Mouse (Mus musculus) lung, postnatal 36 days (tissue): Measurements from ENCODE around the gene Gm5737.

Source experiments
- DNase-seq: peaks from one replicate; pipeline ENCODE4 v3.0.0; 2022; ENCODE audit warnings: mixed read lengths

Gene Gm5737

GRCm38 (mm10) chr7:120811834-120812415 lies at the start of gene Gm5737:
Gene Gm5737 (plus strand): TSS chr7:120812365.
- DNase-seq, result no peak

DNA sequence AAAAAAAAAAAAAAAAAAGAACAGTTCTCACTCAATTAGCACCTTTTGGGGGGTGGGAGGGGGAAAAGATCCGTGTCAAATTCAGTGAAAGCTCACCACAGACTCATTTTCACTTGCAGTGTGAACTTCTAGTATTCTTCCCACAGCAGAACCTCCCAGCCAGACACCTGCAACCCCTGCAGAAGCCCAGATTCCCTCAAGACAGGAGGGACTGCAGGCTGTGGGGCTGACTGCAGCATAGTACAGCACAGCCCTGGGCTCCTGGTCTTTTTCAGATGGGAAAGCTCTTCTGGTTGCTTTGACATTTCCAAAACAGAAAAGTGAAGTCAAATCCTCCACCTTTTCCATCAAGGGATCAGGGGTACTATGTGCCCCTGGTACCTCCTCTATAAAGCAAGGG lies 44.8 kb upstream of the Gm5737 start:
- DNase-seq, result no peak

GRCm38 (mm10) chr7:120771389-120771788 lies 40.8 kb upstream of the Gm5737 start:
- DNase-seq, result no peak

GRCm38 (mm10) chr7:120778012-120778411 lies 34.2 kb upstream of the Gm5737 start:
- no peak for DNase-seq

DNA sequence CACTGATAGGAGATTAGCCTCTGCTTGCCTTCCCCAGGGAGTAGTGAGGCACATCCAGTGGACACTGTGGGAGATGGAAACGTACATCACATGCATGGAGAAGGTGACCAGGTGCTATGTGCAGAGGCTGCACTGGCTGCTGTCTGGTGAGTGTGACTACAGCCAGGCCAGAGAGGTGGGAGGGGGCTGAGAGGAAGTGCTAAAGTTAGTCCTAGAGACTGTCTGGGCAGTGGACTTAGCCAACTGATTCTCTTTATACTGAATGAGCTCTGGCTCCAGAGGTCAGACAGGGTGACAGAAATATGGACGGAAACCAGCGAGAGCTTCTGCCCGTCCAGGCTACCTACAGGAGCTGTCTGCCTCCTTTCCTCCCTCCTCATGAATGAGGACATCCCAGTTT lies 16.6 kb upstream of the Gm5737 start:
- no peak for DNase-seq

- no peak for DNase-seq
These were observed 15.8 kb upstream of the Gm5737 start for GRCm38 (mm10) chr7:120796369-120796768.

- DNase-seq, result no peak
These were observed 8.9 kb upstream of the Gm5737 start for GRCm38 (mm10) chr7:120803268-120803667.

DNA sequence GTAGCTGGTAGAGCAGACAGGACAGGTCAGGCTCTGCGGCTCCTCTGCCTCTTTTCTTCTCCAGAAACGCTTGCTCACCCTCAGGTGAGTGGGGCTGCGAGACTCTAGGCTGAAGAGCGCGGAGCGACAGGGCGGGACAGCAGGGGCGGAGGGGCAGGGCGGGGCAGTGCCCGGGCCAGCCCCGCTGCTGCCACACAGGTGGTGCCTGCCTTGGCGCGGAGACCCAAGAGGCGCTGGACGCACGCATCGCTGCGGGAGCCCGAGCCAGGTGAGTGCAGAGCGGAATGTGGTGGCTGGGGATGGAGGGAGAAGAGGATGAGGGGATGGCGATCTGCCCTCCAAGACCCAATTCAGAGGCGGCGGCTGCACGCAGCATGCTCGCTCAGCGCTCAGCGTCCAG lies 2.5 kb upstream of the Gm5737 start:
- no peak for DNase-seq

DNA sequence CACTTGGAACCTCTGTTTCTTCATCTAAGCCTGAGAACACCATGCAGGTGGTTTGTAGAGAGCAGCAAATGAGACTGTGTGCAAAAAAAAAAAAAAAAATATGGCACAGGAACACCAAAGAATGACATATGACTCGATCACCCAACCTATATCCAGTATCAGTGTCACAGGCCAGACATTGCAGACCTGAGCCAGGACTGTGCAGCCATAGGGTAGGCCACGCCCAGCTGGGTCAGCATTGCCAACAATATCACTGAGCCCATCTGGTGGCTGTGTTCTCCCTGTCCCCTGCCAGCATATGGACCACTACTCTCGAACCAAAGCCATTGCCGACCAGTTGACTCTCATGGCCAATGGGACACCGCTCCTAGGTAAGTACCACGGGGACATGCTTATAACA lies 5.4 kb downstream of the Gm5737 start:
- DNase-seq, result no peak

GRCm38 (mm10) chr7:120819386-120819785 lies 7.2 kb downstream of the Gm5737 start:
- DNase-seq, result no peak

GRCm38 (mm10) chr7:120823248-120823647 lies 11.1 kb downstream of the Gm5737 start:
- DNase-seq, result peak; percentile 77

DNA sequence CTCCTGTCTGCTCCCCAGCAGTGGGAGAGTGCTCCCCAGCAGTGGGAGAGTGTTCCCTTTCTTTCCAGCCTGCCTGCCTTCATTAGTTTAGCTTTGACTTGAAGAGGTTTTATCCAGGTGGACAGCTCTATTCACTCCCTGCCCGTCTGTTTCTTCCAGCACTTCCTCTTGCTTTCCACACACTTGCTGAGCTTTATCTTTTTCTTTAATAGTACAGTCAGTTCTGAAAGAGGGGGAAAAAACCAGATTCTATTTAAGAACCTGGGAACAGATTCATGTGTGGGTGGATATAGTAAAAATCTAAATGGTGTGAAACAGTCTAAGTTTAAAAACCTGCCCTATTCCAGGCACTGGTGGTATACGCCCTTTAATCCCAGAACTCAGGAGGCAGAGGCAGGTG lies 12.9 kb downstream of the Gm5737 start:
- no peak for DNase-seq

DNA sequence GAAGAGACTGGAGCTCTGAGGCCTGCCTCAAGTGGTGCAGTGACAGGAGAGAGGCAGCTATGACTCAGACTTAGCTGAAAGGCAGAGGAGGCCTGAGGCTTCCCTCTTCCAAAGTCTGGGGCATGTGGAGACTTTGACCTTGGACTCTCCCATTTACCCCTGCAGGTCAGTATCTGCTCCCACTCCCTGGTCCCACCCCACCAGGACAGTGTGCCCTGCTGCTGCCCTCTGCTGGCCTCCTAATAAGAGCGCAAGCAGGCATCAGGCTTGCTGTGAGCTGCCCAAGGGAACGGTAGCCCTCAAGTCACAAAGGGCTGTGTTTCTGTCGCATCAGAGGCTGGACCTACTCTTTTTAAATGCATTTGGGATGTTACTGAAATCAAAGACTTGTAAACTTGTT lies 14.2 kb downstream of the Gm5737 start:
- no peak for DNase-seq

DNA sequence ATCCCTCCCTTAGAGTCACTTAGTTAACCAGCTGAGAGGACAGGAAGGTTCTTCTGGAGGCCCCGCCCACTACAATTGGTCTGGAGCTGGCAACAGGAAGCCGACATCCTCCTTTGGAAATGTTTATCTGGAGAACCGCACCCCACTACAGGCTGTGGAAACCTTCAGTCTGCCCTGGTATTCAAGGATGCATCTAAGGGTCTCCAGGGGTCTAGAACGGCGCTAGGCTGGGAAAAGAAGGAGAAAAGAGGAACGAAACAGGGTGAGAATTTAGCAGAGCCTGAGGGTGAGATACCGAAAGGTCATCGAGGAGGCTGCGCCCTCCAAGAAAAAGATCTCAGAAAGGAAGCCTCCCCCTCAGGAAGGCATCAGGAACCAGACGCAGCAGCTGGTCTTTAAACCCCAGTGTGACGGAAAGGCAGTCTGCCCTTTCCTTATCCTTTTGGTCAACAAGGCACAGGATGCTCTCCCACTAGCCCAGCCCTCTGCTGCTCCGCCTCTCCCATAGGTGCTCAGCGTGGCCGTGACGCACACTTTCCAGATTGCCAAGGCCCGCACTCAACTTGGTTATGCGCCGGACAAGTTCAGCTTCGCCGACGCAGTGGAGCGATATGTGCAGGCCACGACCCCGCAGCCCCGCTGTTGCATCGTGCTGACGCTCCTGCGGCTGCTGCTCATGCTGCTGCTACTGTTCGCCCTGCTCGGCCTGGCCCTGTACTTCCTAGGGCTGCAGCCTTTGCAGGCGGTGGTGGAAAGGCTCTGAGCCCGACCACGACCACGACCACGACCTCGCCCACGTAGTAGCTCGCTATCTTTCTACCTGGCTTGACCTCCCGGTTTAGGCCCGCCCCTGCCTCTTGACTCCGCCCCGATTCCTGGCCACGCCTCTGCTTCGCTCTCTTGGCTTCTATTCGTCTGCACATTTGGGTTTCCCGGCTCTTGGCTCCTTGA lies 18.5 kb downstream of the Gm5737 start:
- DNase-seq, result peak; percentile 89

GRCm38 (mm10) chr7:120834426-120834825 lies 22.3 kb downstream of the Gm5737 start:
- no peak for DNase-seq

GRCm38 (mm10) chr7:120834863-120835372 lies 22.8 kb downstream of the Gm5737 start:
- DNase-seq, result peak; percentile 88

DNA sequence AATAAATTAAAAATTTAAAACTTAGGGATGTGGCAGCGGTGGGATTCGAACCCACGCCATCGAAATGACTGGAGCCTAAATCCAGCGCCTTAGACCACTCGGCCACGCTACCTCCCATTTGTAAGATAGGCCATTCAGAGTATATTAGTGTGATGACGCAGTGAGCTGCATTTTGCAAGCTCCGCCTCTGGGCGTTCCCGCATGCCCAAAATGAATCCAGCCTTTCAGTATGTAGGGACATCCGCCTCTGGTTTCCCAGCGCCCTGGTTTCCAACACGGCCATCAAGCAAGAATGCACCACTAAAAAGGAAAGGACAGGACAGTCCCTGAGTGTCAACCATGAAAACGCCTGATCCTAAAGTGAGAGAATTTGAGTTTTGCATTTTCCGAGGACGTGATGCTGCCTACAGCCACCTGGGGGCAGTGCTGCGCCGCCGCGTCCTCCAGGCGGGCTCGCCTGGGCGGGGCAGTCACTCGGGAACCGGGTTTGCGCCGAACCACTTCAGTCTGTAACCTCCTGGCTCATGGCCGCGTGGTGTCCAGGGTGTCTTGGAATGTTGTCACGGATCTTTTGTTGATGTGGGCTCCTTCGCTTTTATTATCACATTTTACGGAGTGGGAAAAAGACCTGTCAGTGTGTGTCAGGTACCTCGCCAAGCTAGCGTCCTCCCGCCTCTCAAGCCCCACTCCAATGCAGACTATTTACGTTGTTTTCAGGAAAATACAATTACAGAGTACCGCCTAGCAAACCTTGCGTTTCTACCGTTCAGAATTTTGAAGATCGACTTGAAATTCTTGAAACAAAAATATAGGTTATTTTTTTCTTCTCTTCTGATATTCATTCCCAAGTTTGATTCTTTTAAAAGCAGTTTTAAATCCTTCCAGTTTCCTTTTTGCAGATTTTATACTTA lies 23.5 kb downstream of the Gm5737 start:
- DNase-seq, result peak; percentile 97

GRCm38 (mm10) chr7:120836361-120836760 lies 24.2 kb downstream of the Gm5737 start:
- peak; percentile 46 for DNase-seq

- DNase-seq, result no peak
These were observed 26.4 kb downstream of the Gm5737 start for GRCm38 (mm10) chr7:120838436-120839160.

DNA sequence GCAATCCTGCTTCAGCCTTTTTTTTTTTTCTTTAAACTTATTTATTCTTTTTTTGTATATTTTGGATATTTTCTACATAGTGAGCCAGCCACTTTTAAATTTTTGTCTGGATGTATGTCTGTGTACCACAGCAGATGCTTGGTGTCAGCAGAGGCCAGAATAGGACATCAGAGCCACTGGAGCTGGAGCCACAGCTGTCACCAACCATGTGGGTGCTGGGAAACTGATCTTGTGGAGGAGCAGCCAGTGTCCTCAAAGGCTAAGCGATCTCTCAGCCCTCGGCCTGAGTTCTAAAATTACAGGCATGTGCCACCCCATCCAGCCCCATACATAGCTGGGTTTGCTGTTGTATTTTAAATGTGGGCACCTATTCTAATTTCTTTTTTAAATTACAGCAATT lies 27.6 kb downstream of the Gm5737 start:
- DNase-seq, result no peak

DNA sequence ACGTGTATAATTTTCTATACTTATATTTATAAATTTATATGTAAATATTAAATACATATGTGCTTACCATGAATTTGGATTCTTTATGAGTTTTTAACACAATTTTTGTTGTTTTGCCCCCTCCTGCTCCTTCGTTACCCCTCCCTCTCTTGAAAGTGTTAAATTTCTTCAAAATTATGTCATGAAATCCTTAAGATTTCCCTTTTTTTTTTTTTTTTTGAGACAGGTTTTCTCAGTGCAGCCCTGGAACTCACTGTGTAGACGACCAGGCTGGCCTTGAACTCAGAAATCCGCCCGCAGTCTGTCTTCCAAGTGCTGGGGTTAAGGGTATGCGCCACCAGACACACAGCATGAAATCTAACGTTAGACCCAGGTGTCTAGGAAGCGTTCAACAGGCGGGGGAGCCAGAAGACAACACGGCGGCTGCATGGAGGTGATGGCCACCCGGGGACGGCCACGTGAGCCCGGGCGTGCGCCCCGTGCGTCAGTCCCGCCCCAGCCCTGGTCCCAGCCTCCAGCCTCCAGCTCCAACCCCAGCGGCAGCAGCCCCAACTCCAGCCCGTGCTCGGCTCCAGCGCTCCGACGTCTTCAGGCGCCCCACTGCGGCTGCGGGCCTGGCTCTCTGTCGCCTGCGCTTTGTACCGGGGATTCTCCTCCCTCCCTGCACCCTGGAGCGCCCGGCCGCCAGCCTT lies 30.3 kb downstream of the Gm5737 start, which contains the start of gene Eef2k:
Gene Eef2k, plus strand, starts transcription at position 487 of the 692 bp plus-strand sequence.
- DNase-seq, result peak; percentile 90
